Mouse (Mus musculus): ENCODE results near the gene Cacna1f. TPM values are rescaled to one million over a fixed set of nuclear protein-coding genes. Genes with fewer than 3 reads are reported as not detected.

Gene Cacna1f
- total and polyA plus RNA-seq, 2 experiments from 2014 or later = 0.10 TPM

- Histone ChIP-seq H3K4me1 (ENCODE audit: insufficient read depth) (no peaks in the 10 kb centered on the region), H3K9me3 (ENCODE audit: low read length) (no peaks in the 10 kb centered on the region), H3K27me3 (ENCODE audit: insufficient read depth, low read length) (no peaks in the 10 kb centered on the region), H3K36me3 (ENCODE audit: insufficient read depth) (peaks cover 2% of the 10 kb centered on the region; the same call in 1 of the 2 replicates), H3K9ac (no peak overlapping the region), H3K4me2 (ENCODE audit: low read depth) (no peak overlapping the region), H3K27ac (ENCODE audit: low read depth, low read length) (no peak overlapping the region), H3K4me3 (ENCODE audit: low read depth, low read length) (no peak overlapping the region)
- no peak for ATAC-seq
- peak; percentile 69 for TF ChIP-seq CTCF (IDR thresholded peaks at IDR 0.05; ENCODE audit: low read depth)
- WGBS = 18% methylated on average over 5 of the region's 5 CpGs
- peak; percentile 83 for DNase-seq
These were observed 38.5 kb downstream of the Cacna1f start for GRCm38 (mm10) chrX:7645349-7645748.

- DNase-seq (peak; percentile 88), ATAC-seq (peak; percentile 97)
- Histone ChIP-seq H3K36me3 (ENCODE audit: insufficient read depth) (0 out of 2 replicates have a peak, but pooled peaks cover 4% of the 10 kb centered on the region), H3K4me2 (ENCODE audit: low read depth) (peak overlapping the region; percentile 50), H3K27me3 (ENCODE audit: insufficient read depth, low read length) (no peaks in the 10 kb centered on the region), H3K27ac (ENCODE audit: low read depth, low read length) (peak overlapping the region; percentile 54; the same call in 1 of the 2 replicates), H3K9me3 (ENCODE audit: low read length) (no peaks in the 10 kb centered on the region), H3K4me3 (ENCODE audit: low read depth, low read length) (peak overlapping the region; percentile 29), H3K4me1 (ENCODE audit: insufficient read depth) (no peaks in the 10 kb centered on the region), H3K9ac (peak overlapping the region; percentile 47)
- whole genome bisulfite sequencing = 29% methylated on average over 25 of the region's 25 CpGs
- peak; percentile 42; the same call in 1 of the 2 replicates for TF ChIP-seq CTCF (IDR thresholded peaks at IDR 0.05; ENCODE audit: low read depth)
These were observed 41.9 kb downstream of the Cacna1f start for GRCm38 (mm10) chrX:7648671-7649304.

GRCm38 (mm10) chrX:7657221-7657639, 50.3 kb downstream of the Cacna1f start, which contains the start of gene Prickle3:
Gene Prickle3, plus strand, starts transcription at chrX:7657260.
- peak within 1 kb of the TSS; percentile 31; the same call in 1 of the 2 replicates for H3K9ac ChIP-seq
- H3K4me3 ChIP-seq (ENCODE audit: low read depth, low read length) = peak within 1 kb of the TSS; percentile 20
- 34% methylated on average over 26 of the region's 26 CpGs for WGBS
- DNase-seq (no peak), ATAC-seq (peak; percentile 67)
- H3K27ac ChIP-seq (ENCODE audit: low read depth, low read length) = no peak within 1 kb of the TSS
- H3K36me3 ChIP-seq (ENCODE audit: insufficient read depth) = 0 out of 2 replicates have a peak, but pooled peaks cover 4% of the 10 kb centered on the region
- no peak for TF ChIP-seq CTCF (IDR thresholded peaks at IDR 0.05; ENCODE audit: low read depth)
- H3K4me2 ChIP-seq (ENCODE audit: low read depth) = peak within 1 kb of the TSS; percentile 43
- no peaks in the 10 kb centered on the region for H3K9me3 ChIP-seq (ENCODE audit: low read length)
- H3K27me3 ChIP-seq (ENCODE audit: insufficient read depth, low read length) = no peaks in the 10 kb centered on the region
- no peaks in the 10 kb centered on the region for H3K4me1 ChIP-seq (ENCODE audit: insufficient read depth)

- no peaks in the 10 kb centered on the region for H3K27me3 ChIP-seq (ENCODE audit: insufficient read depth, low read length)
- ATAC-seq = no peak; the same call in 1 of the 2 replicates
- no peaks in the 10 kb centered on the region for H3K9me3 ChIP-seq (ENCODE audit: low read length)
- no peak for TF ChIP-seq CTCF (IDR thresholded peaks at IDR 0.05; ENCODE audit: low read depth)
- no peaks in the 10 kb centered on the region for H3K4me1 ChIP-seq (ENCODE audit: insufficient read depth)
- H3K27ac ChIP-seq (ENCODE audit: low read depth, low read length) = no peak overlapping the region
- no peak overlapping the region for H3K4me3 ChIP-seq (ENCODE audit: low read depth, low read length)
- WGBS = 33% methylated on average over 15 of the region's 15 CpGs
- H3K9ac ChIP-seq = no peak overlapping the region
- H3K4me2 ChIP-seq (ENCODE audit: low read depth) = no peak overlapping the region
- H3K36me3 ChIP-seq (ENCODE audit: insufficient read depth) = no peaks in the 10 kb centered on the region
- DNase-seq = no peak
These were observed 51.3 kb downstream of the Cacna1f start for GRCm38 (mm10) chrX:7658031-7658784.

GRCm38 (mm10) chrX:7658785-7659589, 52.1 kb downstream of the Cacna1f start:
- Histone ChIP-seq H3K9ac (no peak overlapping the region), H3K4me1 (ENCODE audit: insufficient read depth) (no peaks in the 10 kb centered on the region), H3K4me2 (ENCODE audit: low read depth) (no peak overlapping the region), H3K4me3 (ENCODE audit: low read depth, low read length) (no peak overlapping the region), H3K36me3 (ENCODE audit: insufficient read depth) (no peaks in the 10 kb centered on the region), H3K27ac (ENCODE audit: low read depth, low read length) (no peak overlapping the region), H3K27me3 (ENCODE audit: insufficient read depth, low read length) (no peaks in the 10 kb centered on the region), H3K9me3 (ENCODE audit: low read length) (no peaks in the 10 kb centered on the region)
- 63% methylated on average over 11 of the region's 11 CpGs for WGBS
- TF ChIP-seq CTCF (IDR thresholded peaks at IDR 0.05; ENCODE audit: low read depth) = no peak
- no peak for DNase-seq
- no peak for ATAC-seq

GRCm38 (mm10) chrX:7661086-7661485, 54.2 kb downstream of the Cacna1f start:
- Histone ChIP-seq H3K4me1 (ENCODE audit: insufficient read depth) (no peaks in the 10 kb centered on the region), H3K9ac (no peak overlapping the region), H3K9me3 (ENCODE audit: low read length) (no peaks in the 10 kb centered on the region), H3K27me3 (ENCODE audit: insufficient read depth, low read length) (no peaks in the 10 kb centered on the region), H3K4me3 (ENCODE audit: low read depth, low read length) (no peak overlapping the region), H3K4me2 (ENCODE audit: low read depth) (no peak overlapping the region), H3K27ac (ENCODE audit: low read depth, low read length) (no peak overlapping the region), H3K36me3 (ENCODE audit: insufficient read depth) (no peaks in the 10 kb centered on the region)
- ATAC-seq (no peak), DNase-seq (no peak)
- 78% methylated on average over 4 of the region's 4 CpGs for WGBS
- no peak for TF ChIP-seq CTCF (IDR thresholded peaks at IDR 0.05; ENCODE audit: low read depth)

Data from forebrain, postnatal 0 days (tissue).